Mouse (Mus musculus): ENCODE results near the gene Krt75. TPM values are rescaled to one million over a fixed set of nuclear protein-coding genes. Genes with fewer than 3 reads are reported as not detected.

Krt75 gene
- total RNA-seq (2023) = not detected

DNA sequence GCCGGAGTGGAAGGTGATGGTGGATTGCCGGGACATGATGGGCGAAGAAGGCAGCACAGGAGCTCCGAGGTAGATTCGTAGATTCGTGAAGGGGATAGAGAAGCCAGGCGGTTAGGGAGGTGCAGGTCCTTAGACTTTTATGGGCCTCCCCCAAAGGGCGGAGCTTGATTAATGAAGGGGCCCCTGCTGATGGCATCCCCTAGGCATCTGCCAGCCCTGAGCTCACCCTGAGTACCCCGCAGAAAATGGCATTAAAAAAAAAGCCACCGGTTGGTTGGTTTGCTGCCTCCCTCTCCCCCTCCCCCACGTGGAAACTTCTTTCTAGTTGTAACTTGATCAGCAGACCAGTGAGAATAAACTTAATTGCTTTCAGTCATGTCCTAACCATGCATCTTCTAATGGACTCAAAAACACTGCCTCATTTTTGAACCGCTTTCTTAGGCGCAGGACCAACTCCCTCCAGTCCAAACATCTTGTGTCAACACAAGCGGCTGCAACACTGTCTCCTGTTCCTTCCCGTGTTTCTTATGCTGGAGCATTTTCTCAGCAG lies at the start of gene Krt75:
Krt75 (minus strand) TSS at position 109 of the 550 bp plus-strand sequence.

DNA sequence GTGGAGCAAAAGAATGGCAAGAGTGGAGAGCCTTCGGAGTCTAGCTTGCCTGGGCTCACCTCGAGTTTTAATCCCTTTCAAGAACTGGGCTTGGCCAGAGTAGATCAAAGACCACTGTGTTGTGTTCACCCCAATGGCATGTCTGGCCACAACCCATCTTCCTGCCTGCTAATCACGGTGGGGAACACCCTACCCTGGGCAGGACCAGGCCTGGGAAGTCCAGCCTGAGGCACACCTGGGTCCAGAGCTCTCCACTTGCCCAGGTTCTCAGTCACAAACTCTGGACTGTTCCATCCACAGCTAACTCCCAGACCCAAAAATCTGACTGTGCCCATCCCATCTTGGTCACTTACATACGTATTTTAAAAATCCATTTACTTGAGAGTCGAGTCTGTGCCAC lies 10.9 kb downstream of the Krt75 start, which contains the start of gene Krt90:
Krt90 (minus strand) TSS at position 101 of the 400 bp plus-strand sequence.

DNA sequence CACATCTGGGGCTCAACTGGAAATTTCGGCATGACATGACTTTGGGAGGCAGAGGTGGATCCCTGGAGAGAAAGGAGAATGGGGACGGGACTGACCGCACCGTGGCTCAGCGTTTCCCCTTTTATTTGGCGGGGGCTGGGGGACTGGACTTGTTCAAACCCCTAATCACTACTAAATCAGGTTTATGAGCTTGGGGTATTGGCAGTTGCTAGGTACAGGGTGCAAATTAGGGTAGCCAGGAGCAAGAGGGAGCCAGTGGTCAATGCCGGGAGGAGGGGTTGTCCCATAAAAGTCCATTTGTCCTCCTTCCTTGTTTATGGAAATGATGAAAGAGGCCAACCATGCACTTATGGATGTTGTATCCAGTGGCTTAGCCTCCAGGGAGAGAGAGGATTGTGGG lies 23.1 kb downstream of the Krt75 start, which contains the start of gene Krt82:
Krt82 (minus strand) TSS at position 101 of the 400 bp plus-strand sequence.

DNA sequence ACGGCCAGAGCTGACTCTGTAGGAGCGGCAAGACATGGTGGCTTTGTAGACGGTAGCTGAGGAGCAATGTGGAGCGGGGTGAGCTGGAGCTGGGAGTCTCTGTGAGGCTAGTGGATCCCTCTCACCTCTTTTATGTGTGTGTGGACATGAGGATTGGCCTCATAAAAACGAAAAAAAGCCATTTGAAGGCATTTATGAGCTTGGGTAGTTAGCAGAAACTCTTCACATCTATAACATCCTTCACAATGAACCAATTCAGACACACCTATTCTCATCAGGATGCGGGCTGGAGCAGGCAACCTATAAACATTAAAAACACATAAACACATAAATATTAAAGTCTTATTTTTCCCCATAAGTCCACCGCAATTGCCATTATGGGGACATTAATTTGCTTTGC lies 41.0 kb downstream of the Krt75 start, which contains the start of gene Krt84:
Krt84 (minus strand) TSS at position 101 of the 400 bp plus-strand sequence.

DNA sequence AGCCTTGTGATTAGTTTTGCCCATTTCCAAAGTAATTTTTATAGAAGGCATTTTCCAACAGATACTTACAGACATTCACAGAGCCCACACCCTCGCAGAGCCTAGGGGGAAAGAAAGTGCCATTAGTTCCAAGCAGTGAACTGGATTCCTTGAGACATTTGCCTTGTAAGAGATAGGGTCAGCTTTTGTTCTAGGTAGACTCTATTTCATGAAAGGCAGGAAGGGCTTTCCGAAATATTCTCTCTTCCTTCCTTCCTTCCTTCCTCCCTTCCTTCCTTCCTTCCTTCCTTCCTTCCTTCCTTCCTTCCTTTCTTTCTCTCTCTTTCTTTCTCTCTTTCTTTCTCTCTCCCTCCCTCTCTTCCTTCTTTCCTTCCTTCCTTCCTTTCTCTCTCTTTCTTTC lies 56.5 kb downstream of the Krt75 start, which contains the start of gene Gm49425:
Gm49425 (minus strand) TSS at position 101 of the 400 bp plus-strand sequence.

Other genes starting within 250 kb of the Krt75 start
- 100 to 1,000 TPM; 169 to 182 TPM for gene Krt80, start 203.7 kb downstream of the Krt75 start, total RNA-seq (2023)
- gene Krt7, start 162.9 kb downstream of the Krt75 start, total RNA-seq (2023) = 1 to 10 TPM; 6.9 to 7.7 TPM
- gene Krt87, start 135.1 kb downstream of the Krt75 start, total RNA-seq (2023) = not detected
- not detected for gene Krt88, start 126.2 kb downstream of the Krt75 start, total RNA-seq (2023)
- gene Krt81, start 110.2 kb downstream of the Krt75 start, total RNA-seq (2023) = not detected
- under 1 TPM; 0.27 to 0.73 TPM for gene Krt86, start 100.4 kb downstream of the Krt75 start, total RNA-seq (2023)
- gene Krt83, start 82.4 kb downstream of the Krt75 start, total RNA-seq (2023) = not detected
- gene Gm49425, start 56.6 kb downstream of the Krt75 start, total RNA-seq (2023) = not detected
- not detected for gene Krt84, start 41.1 kb downstream of the Krt75 start, total RNA-seq (2023)
- gene Krt82, start 23.2 kb downstream of the Krt75 start, total RNA-seq (2023) = not detected
- gene Krt90, start 11.0 kb downstream of the Krt75 start, total RNA-seq (2023) = not detected
- not detected for gene Gm5414, start 54.3 kb upstream of the Krt75 start, total RNA-seq (2023)
- not detected for gene Gm5478, start 73.5 kb upstream of the Krt75 start, total RNA-seq (2023)
- not detected for gene Krt6b, start 106.4 kb upstream of the Krt75 start, total RNA-seq (2023)
- not detected for gene Krt6a, start 120.4 kb upstream of the Krt75 start, total RNA-seq (2023)
- not detected for gene Krt5, start 139.0 kb upstream of the Krt75 start, total RNA-seq (2023)
- not detected for gene Krt71, start 169.2 kb upstream of the Krt75 start, total RNA-seq (2023)
- not detected for gene Krt72, start 212.6 kb upstream of the Krt75 start, total RNA-seq (2023)
- gene Krt73, start 228.4 kb upstream of the Krt75 start, total RNA-seq (2023) = not detected
- not detected for gene Krt2, start 244.3 kb upstream of the Krt75 start, total RNA-seq (2023)